Mouse (Mus musculus) ES-CJ7 (cell line): ENCODE results near the gene Ddx11.
"Not testable (repeated sequence)": the region's sequence is repeated elsewhere in the genome, so short reads cannot be mapped to it uniquely, and the experiment has no call there.

Source experiments
- DNase-seq: peaks from one replicate; pipeline ENCODE4 v3.0.0; 2011; ENCODE audit warnings: low read depth, low spot score

Ddx11 gene

DNA sequence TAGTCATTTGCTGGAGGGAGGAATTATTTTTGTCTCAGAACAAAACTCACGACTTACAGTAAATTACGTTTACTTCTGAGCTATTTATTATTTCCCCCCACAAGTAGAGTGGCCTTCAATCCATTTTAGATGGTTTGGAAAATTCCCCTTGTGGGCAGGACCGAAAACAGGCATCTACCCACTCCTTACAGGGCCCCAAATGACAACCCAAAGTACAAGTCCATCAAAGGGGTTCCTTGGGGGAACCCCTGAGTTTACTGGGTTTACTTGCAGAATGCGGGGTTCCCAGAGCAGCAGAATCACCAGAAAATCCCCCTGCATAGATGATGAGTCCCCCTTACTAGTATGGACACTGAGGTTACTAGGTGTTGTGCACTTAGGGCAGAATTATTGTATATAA lies 11.2 kb upstream of the Ddx11 start:
- DNase-seq: no peak

DNA sequence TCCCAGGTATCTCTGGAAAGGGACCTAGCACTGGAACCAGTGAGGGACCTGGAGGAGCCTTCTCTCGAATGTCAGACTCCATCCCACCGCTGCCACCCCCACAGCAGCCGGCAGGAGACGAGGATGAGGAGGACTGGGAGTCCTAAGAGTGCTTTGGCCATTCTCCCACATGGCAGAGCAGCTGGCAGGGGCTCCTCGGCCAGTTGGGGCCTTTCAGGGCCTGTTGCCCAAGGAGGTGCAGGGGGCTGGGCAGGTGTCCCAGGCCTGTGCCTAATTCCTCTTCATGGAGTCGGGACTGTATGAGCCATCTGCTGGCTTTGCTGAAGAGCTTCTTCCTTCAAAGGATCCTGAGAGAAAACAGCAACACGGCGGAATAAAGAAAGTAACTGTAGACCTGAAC lies 4.3 kb upstream of the Ddx11 start:
- no peak for DNase-seq

GRCm38 (mm10) chr17:66120701-66121100 lies 2.6 kb upstream of the Ddx11 start:
- no peak for DNase-seq

GRCm38 (mm10) chr17:66123816-66124610 lies 693 bp downstream of the Ddx11 start:
- peak; percentile 21 for DNase-seq

DNA sequence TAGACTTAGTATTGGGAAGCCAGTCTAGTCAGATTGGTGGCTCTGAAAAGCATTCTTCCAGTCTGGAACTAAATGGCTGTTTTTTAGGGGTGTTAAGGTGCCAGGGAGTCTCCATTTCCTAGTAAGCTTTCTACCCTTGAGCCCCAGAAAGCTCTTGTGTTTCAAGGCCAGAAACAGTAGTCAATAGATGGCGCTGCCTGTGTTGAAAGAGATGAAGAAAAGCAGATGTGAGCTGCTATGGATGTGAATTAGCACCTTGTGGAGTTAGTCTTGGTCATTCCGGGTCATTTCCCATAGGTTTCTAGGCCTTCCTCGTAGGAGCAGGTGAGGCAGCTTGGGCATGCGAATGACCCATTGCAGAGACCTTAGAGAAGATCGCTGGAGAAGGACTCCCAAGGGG lies 1.9 kb downstream of the Ddx11 start:
- DNase-seq: peak; percentile 54

- DNase-seq: no peak
These were observed 7.1 kb downstream of the Ddx11 start for GRCm38 (mm10) chr17:66130371-66130770.

- peak; percentile 88 for DNase-seq
These were observed 7.9 kb downstream of the Ddx11 start for GRCm38 (mm10) chr17:66131212-66131611.

GRCm38 (mm10) chr17:66152706-66153662 lies 29.7 kb downstream of the Ddx11 start:
- DNase-seq: not testable (repeated sequence)

- not testable (repeated sequence) for DNase-seq
These were observed 30.6 kb downstream of the Ddx11 start for GRCm38 (mm10) chr17:66153735-66154423.

DNA sequence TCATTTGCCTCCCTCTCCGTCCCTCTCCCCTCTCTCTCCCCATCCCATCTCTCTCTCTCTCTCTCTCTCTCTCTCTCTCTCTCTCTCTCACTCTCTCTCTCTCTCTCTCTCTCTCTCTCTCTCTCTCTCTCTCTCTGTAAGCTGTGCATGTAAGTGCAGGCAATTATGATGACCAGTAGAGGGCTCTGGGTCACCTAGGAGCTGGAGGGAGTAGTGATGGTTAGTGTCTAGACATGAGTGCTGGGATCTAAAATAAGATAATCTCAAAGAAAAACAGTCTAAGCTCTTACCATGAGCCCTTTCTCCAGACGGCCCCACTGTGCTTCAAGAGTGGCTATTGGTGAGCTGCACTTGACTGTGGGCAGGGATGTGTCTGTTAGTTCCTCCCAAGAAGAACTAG lies 31.6 kb downstream of the Ddx11 start:
- DNase-seq: peak; percentile 49

GRCm38 (mm10) chr17:66158271-66158670 lies 35.0 kb downstream of the Ddx11 start:
- no peak for DNase-seq

DNA sequence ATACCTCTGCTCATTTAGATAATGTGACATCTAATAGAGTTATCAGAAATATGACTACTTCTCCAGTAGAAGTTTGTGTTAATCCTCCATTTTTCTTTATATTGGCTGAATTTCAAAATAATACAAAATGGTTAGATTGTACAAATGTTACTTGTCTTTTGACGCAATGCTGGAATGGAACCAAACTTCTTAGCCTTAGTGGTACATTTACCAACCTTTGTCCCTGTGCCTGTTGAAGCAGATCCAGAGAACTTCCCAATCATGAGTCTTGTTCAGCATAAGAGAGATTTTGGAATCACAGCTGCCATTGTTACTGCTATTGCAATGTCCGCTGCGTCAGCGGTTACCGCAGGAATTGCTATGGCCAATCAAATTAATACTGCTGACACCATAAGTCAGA lies 43.8 kb downstream of the Ddx11 start:
- DNase-seq: not testable (repeated sequence)

DNA sequence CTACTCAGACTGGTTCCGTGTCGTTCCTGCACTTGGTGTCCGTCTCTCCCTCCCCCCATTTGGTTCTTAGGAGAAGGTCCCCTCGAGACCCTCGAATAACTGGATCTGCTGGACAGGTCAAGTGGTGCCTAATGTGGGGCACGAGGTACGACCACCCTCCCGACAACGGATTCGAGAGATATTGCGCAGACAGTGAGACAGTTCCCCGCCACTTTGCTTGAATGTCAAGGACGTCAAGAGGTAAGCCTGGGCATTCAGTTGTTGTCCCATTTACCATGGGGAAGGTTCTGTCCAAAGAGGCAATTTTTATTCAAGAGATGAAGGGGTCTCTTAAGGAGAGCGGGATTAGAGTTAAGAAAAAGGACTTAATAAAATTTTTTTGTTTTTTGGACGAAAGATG lies 47.7 kb downstream of the Ddx11 start:
- DNase-seq: not testable (repeated sequence)

- peak; percentile 76 for DNase-seq
These were observed 67.3 kb downstream of the Ddx11 start for GRCm38 (mm10) chr17:66190577-66190976.

DNA sequence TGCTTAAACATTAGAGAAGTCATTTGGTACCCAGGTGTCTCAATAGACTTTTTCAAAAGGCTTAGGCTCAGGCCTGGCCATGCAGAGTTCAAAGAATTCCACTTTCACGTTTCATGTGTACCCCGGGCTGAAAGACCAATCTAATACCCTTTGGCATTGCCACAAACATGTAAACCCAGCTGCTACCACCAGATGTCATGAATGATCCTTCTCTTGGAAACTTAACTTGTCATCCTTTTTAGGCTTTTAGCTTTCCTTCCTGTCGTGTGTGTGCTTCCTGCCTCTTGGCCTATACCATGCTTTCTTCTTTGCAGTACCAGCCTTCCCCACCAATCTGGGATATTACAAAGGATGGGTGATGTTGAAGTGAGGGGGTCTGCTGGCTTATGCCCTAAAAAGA lies 73.7 kb downstream of the Ddx11 start:
- peak; percentile 18 for DNase-seq
